Mouse (Mus musculus): ENCODE results near the gene Miga1.
A peak's percentile ranks its signal among the peaks of the same experiment; 100 is the strongest.

The Miga1 gene

DNA sequence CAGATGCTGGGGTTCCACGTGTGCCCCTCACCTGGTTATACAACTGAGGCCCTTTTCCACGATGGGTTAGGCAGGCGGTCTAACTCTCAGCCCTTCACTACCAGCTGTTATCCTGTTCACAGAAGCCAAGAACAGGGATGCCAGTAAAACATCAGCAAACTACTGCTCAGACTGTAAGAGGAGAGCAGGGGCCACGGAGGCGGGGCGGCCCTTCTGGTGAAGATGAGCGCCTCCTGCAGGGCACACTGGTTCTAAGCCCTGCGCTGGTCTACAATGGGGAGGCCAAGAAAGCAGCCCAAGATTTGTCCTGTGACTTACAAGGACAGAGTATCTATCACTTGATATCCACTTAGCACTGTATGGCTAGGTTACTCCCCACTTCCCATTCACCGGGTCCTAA lies 52.4 kb downstream of the Miga1 start:
- DNase-seq (ENCODE audit: low read depth, low spot score), result no peak

DNA sequence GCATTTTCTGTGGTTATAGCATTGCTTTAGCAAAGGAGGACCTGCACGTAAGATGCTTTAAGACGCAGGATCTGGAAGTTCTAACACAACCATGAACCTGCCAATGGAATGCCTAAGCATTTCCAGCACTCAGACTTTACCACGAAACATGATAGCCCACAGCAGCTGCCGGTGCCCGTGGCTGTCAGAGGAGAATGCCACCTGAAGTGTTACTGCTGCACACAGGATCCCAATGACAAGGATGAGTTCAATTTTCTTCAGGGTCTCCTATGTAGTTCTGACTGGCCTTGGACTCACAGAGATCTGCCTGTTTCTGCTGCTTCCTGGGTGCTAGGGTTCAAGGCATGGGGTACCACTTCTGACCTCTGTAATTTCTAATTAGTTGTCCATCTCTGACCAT lies 55.4 kb downstream of the Miga1 start:
- no peak for DNase-seq (ENCODE audit: low read depth, low spot score)

DNA sequence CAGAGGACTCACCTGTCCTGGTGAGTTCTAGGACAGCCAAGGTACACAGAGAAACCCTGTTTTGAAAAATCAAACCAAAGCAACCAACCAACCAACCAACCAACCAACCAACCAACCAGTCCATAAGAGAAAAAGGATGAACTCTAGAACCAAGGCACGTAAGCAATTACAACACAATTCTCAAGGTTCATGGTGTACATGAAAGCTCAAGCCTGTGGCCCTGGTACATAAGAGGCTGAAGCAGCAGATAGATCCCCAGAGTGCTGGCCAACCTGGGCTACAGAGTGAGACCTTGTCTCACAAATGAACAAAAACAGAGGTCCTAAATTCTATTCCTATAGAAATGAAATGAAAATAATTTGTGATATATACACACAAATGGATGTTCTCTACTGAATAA lies 55.9 kb downstream of the Miga1 start:
- DNase-seq (ENCODE audit: low read depth, low spot score), result no peak

DNA sequence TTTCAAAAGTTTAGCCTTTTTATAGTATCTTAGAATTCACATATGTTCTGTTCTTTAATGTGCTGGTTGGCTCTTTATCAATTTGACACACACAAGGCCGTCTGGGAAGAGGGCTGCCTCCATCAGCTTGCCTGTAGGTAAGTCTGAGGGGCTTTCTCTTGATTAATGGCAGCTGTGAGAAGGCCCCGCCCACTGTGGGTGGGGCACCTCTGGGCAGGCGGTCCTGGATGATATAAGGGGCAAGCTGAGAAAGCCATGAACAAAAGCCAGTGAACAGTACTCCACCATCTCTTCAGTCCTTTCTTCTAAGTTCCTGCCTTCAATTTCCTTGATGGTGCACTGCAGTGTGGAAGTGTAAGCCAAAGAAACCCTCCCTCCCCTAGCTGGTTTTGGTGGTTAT lies 58.1 kb downstream of the Miga1 start:
- DNase-seq (ENCODE audit: low read depth, low spot score), result no peak

GRCm38 (mm10) chr3:152278431-152278830 lies 61.8 kb downstream of the Miga1 start:
- DNase-seq (ENCODE audit: low read depth, low spot score), result no peak

DNA sequence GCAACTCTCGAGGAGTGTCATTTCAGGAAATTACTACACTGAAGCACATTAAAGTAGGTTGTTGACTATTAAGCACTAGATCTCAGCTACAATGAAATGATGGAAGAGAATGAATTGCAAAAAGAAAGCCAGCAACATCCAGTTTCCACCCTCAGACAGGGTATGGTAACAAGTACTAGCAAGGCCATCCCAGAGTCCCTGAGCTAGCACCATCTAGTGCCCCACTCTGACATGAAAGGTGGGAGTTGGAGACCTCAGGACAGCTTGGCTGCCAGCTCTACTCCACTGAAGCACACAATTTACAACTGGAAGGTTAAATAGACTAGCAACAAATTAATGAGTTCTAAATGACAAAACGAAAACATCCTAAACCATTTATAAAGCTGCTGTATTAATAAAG lies 62.3 kb downstream of the Miga1 start:
- no peak for DNase-seq (ENCODE audit: low read depth, low spot score)

GRCm38 (mm10) chr3:152276935-152277334 lies 63.3 kb downstream of the Miga1 start:
- DNase-seq (ENCODE audit: low read depth, low spot score), result no peak

DNA sequence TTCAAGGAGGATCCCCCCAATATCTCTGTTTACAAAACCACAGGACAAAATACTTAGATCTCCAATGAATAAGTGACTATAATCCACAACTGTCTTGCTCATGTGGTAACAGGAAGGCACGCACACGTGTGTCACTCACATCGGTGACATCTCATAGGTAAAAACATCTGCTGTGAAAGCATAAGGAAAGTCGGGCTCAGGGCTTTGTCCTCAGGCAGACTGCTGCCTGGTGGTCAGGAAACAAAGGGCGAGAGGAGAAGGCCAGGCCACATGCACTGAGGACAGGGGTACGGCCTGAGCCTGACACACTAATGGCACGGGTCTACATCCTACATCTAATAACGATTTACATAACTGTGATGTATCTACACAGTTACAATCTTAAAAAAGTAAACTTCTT lies 65.2 kb downstream of the Miga1 start:
- no peak for DNase-seq (ENCODE audit: low read depth, low spot score)

GRCm38 (mm10) chr3:152272974-152273685 lies 67.1 kb downstream of the Miga1 start:
- DNase-seq (ENCODE audit: low read depth, low spot score), result no peak

- no peak for DNase-seq (ENCODE audit: low read depth, low spot score)
These were observed 68.3 kb downstream of the Miga1 start for GRCm38 (mm10) chr3:152271876-152272275.

GRCm38 (mm10) chr3:152271071-152271710 lies 69.0 kb downstream of the Miga1 start:
- no peak for DNase-seq (ENCODE audit: low read depth, low spot score)

DNA sequence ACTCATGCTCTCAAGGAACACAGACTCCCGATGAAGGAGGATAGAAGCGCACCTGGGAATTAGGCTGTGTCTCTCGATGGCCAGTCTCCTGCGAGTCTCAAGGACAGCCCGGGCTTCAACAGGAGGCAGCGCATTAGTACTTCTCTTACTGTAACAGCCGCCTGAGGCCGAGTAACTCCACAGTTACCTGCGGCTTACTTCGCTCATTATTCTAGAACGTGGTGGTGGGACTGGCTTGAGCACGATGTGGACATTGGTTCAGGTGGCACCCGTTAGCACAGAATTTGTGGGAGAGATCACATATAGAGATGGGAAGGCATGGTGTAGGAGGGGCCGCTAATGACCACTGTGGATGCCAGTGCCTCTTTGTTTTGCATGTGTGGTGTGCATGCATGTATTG lies 72.1 kb downstream of the Miga1 start:
- DNase-seq (ENCODE audit: low read depth, low spot score), result no peak

DNA sequence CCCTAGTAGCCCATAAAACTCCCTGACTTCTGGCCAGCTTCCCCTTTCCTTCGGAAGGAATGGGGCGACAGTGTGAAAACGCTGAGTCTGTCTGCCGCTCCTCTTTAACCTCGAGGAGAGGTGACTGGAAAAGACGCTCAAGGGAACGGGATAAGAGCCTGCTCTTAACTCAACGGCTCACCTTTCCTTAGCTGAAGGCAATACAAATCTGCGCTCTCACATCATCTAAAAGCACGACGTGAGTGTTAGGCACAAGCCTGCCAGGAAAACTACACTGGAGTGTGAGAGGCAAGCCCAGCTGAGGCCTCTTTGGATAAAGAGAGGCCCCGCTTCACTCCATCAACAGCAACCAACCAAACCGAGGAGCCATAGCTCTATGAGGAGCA lies 74.2 kb downstream of the Miga1 start, which contains the start of gene Nexn:
Nexn (minus strand) TSS at position 315 of the 386 bp plus-strand sequence.
- no peak for DNase-seq (ENCODE audit: low read depth, low spot score)

GRCm38 (mm10) chr3:152265351-152266035 lies 74.7 kb downstream of the Miga1 start:
- DNase-seq (ENCODE audit: low read depth, low spot score), result peak; percentile 74

DNA sequence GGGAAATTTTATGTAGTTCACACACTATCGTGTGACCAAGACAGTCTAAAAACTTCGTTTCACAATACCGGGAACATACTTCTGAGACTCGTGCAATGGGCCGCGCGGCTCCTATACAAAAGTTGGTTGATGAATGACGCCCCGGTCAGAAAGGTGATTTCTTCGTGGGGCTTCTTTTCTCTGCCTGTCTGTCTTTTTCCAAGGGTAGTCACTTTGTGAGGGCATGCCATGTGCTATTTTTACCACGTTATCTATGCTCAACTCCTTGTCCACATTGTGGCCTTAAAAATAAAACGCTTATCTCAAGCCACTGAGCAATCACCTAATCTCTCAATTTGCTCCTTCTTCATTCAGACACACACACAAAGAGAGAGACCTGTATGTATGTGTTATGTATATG lies 75.4 kb downstream of the Miga1 start:
- no peak for DNase-seq (ENCODE audit: low read depth, low spot score)

- no peak for DNase-seq (ENCODE audit: low read depth, low spot score)
These were observed 75.8 kb downstream of the Miga1 start for GRCm38 (mm10) chr3:152264374-152264773.

GRCm38 (mm10) chr3:152261948-152262347 lies 78.3 kb downstream of the Miga1 start:
- DNase-seq (ENCODE audit: low read depth, low spot score), result no peak

- no peak for DNase-seq (ENCODE audit: low read depth, low spot score)
These were observed 78.8 kb downstream of the Miga1 start for GRCm38 (mm10) chr3:152261436-152261835.

DNA sequence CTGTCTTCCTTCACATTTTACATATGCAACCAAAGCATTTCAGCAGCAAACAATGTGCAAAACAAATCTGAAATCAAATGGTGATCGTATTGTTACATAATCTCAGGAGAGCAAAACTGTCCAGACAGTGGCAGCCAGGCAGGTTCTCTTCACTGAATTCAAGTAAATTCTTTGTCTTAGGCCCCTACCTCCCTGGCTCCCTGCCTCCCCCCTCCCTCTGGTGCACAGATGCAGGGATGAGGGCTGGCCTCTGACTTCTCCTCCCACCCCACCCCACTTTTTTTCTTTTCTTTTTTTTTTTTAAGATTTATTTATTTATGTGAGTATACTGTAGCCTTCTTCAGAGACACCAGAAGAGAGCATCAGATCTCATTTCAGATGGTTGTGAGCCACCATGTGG lies 79.8 kb downstream of the Miga1 start:
- DNase-seq (ENCODE audit: low read depth, low spot score), result no peak

GRCm38 (mm10) chr3:152259409-152259808 lies 80.8 kb downstream of the Miga1 start:
- peak; percentile 84 for DNase-seq (ENCODE audit: low read depth, low spot score)

GRCm38 (mm10) chr3:152257528-152257927 lies 82.7 kb downstream of the Miga1 start:
- DNase-seq (ENCODE audit: low read depth, low spot score), result no peak

- DNase-seq (ENCODE audit: low read depth, low spot score), result no peak
These were observed 89.7 kb downstream of the Miga1 start for GRCm38 (mm10) chr3:152250487-152250886.

DNA sequence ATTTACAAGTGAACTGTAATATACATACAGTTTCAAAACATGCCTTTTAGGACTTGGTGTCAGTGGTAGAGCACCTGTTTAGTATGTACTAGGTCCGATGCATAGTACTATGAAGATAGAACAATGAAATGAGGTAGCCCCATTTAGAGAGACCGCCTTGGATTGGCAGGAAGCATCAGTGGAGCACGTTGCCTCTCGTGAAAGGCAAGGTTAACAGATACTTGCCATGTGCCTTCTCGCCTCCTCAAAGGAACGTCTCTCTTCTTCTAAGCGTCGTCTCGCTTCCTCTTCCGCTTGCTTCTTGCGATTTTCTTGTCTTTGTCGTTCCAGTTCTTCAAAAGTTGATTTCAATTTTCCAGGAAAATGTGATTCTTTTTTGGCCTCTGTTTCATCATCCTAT lies 92.5 kb downstream of the Miga1 start:
- no peak for DNase-seq (ENCODE audit: low read depth, low spot score)

Measured in forelimb bud, embryonic 11.5 days (tissue).